Mouse (Mus musculus) brown adipose tissue, adult 24 weeks (tissue): ENCODE data around the gene Efemp2. TPM values are rescaled to one million over a fixed set of nuclear protein-coding genes. Genes with fewer than 3 reads are reported as not detected.
A peak's percentile ranks its signal among the peaks of the same experiment; 100 is the strongest.

ENCODE experiments used
- H3K27ac ChIP-seq: fragments of 200-500 bp; replicated peaks from 2 replicates; pipeline ENCODE4 v1.5.1; 2012; ENCODE audit warnings: low read depth, mild to moderate bottlenecking, low read length
- H3K4me1 ChIP-seq: fragments of 200-500 bp; 2 replicates; pipeline ENCODE4 v1.6.1; 2012; ENCODE audit warnings: low read length, mixed read lengths; ENCODE audit not compliant: control insufficient read depth, insufficient read depth, insufficient read length
- H3K4me3 ChIP-seq: fragments of 200-500 bp; 2 replicates; pipeline ENCODE4 v1.5.1; 2012; ENCODE audit warnings: low read depth, mild to moderate bottlenecking, low read length, moderate library complexity; ENCODE audit not compliant: insufficient read depth
- polyA plus RNA-seq: library from polyadenylated mRNA; stranded (reverse); fragments of >200 nt; gene quantifications from 2 replicates; pipeline ENCODE4 v1.2.4, GENCODE M21; 2012; ENCODE audit not compliant: missing spikeins, insufficient read depth, insufficient read length

Efemp2 gene
- polyA plus RNA-seq, 1 experiment = 16.1 TPM

GRCm38 (mm10) chr19:5529325-5530137 is 55.8 kb downstream of the Efemp2 start:
- Histone ChIP-seq H3K4me3 (peak overlapping the region; percentile 39), H3K27ac (no peak overlapping the region)

GRCm38 (mm10) chr19:5530138-5530524 is 56.4 kb downstream of the Efemp2 start:
- Histone ChIP-seq H3K27ac (no peak overlapping the region), H3K4me3 (no peak overlapping the region)

More at GRCm38 (mm10) chr19:5529325-5530137, 55.8 kb downstream of the Efemp2 start:
- no peaks in the 10 kb centered on the region; the same call in 1 of the 2 replicates for H3K4me1 ChIP-seq

More at GRCm38 (mm10) chr19:5530138-5530524, 56.4 kb downstream of the Efemp2 start:
- no peaks in the 10 kb centered on the region; the same call in 1 of the 2 replicates for H3K4me1 ChIP-seq

Other genes with a start within 250 kb of the Efemp2 start
- gene Pacs1, start 200.8 kb upstream of the Efemp2 start, polyA plus RNA-seq = 4.4 and 6.8 TPM in 2 replicates
- 58.7 and 72.0 TPM in 2 replicates for gene Sf3b2, start 178.5 kb upstream of the Efemp2 start, polyA plus RNA-seq
- not detected in 2 replicates for gene Gal3st3, start 175.6 kb upstream of the Efemp2 start, polyA plus RNA-seq
- not detected in 2 replicates for gene Catsper1, start 138.2 kb upstream of the Efemp2 start, polyA plus RNA-seq
- gene Cst6, start 124.4 kb upstream of the Efemp2 start, polyA plus RNA-seq = 4.3 and 5.6 TPM in 2 replicates
- gene Eif1ad, start 107.2 kb upstream of the Efemp2 start, polyA plus RNA-seq = 26.0 and 39.5 TPM in 2 replicates
- gene Banf1, start 106.8 kb upstream of the Efemp2 start, polyA plus RNA-seq = 133 and 162 TPM in 2 replicates
- 30.8 and 31.2 TPM in 2 replicates for gene Sart1, start 85.3 kb upstream of the Efemp2 start, polyA plus RNA-seq
- gene Tsga10ip, start 71.4 kb upstream of the Efemp2 start, polyA plus RNA-seq = not detected in 2 replicates
- 293 and 410 TPM in 2 replicates for gene Drap1, start 49.0 kb upstream of the Efemp2 start, polyA plus RNA-seq
- 23.8 and 27.1 TPM in 2 replicates for gene AI837181, start 48.8 kb upstream of the Efemp2 start, polyA plus RNA-seq
- gene Fosl1, start 26.4 kb upstream of the Efemp2 start, polyA plus RNA-seq = not detected in 2 replicates
- gene Ccdc85b, start 16.1 kb upstream of the Efemp2 start, polyA plus RNA-seq = 2.2 and 6.5 TPM in 2 replicates
- 34.8 and 44.0 TPM in 2 replicates for gene Fibp, start 13.3 kb upstream of the Efemp2 start, polyA plus RNA-seq
- gene Ctsw, start 5.4 kb upstream of the Efemp2 start, polyA plus RNA-seq = not detected in 2 replicates
- 14.8 and 25.2 TPM in 2 replicates for gene Mus81, start 14.4 kb downstream of the Efemp2 start, polyA plus RNA-seq
- gene Cfl1, start 16.5 kb downstream of the Efemp2 start, polyA plus RNA-seq = 324 and 390 TPM in 2 replicates
- gene 1700020D05Rik, start 29.8 kb downstream of the Efemp2 start, polyA plus RNA-seq = 1.1 TPM in 1 of 2 replicates, not detected in the other
- 2.7 and 7.0 TPM in 2 replicates for gene Snx32, start 36.6 kb downstream of the Efemp2 start, polyA plus RNA-seq
- not detected in 2 replicates for gene Ovol1, start 86.7 kb downstream of the Efemp2 start, polyA plus RNA-seq
- 1.3 and 2.1 TPM in 2 replicates for gene Ap5b1, start 94.1 kb downstream of the Efemp2 start, polyA plus RNA-seq
- gene Rnaseh2c, start 127.9 kb downstream of the Efemp2 start, polyA plus RNA-seq = 55.5 and 74.0 TPM in 2 replicates
- gene Kat5, start 136.3 kb downstream of the Efemp2 start, polyA plus RNA-seq = 17.0 and 26.3 TPM in 2 replicates
- 22.8 and 24.6 TPM in 2 replicates for gene Rela, start 163.5 kb downstream of the Efemp2 start, polyA plus RNA-seq
- 10.0 and 11.6 TPM in 2 replicates for gene Sipa1, start 189.8 kb downstream of the Efemp2 start, polyA plus RNA-seq
- 14.9 and 24.5 TPM in 2 replicates for gene Map3k11, start 214.8 kb downstream of the Efemp2 start, polyA plus RNA-seq
- 19.6 and 26.2 TPM in 2 replicates for gene Pcnx3, start 215.0 kb downstream of the Efemp2 start, polyA plus RNA-seq
- gene Kcnk7, start 230.4 kb downstream of the Efemp2 start, polyA plus RNA-seq = not detected in 2 replicates